Mouse (Mus musculus): ENCODE data around the gene H3f3b.

DNA sequence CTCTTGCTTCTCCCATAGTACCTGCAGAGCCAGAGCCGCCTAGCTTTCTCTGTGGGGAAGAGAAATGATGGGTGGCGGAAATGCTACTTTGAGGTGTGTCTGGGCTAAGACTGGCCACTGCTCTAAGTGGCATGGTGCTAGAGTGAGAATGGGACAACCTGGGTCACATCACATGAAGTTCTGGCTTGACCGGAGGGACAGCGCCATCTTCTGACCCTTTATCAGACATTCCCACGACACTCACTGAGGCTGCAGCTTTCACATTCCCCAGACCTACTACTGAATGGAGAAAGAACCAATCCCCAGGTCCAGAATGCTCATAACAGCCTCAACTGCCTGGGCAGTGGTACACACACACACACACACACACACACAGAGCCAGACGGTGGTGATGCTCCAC is 9.7 kb downstream of the H3f3b start:
- TF ChIP-seq REST (IDR thresholded peaks at IDR 0.05; ENCODE audit: insufficient read depth, insufficient read length) = no peak
- TF ChIP-seq POLR2A (IDR thresholded peaks at IDR 0.05; ENCODE audit: insufficient read length, low read depth) = no peak
- TF ChIP-seq MYOD1 (IDR thresholded peaks at IDR 0.05; ENCODE audit: control insufficient read depth in 1 of 3, insufficient read length in 2 of 3, low read depth in 2 of 3) = no peak
- no peak for TF ChIP-seq E2F4 (IDR thresholded peaks at IDR 0.05; ENCODE audit: insufficient read depth)
- no peak for TF ChIP-seq MAX (IDR thresholded peaks at IDR 0.05; ENCODE audit: low read depth)
- no peak for TF ChIP-seq CEBPB (IDR thresholded peaks at IDR 0.05; ENCODE audit: insufficient read depth, poor library complexity, severe bottlenecking)
- no peak for TF ChIP-seq TCF12 (IDR thresholded peaks at IDR 0.05; ENCODE audit: insufficient read depth, poor library complexity, severe bottlenecking)
- no peak for TF ChIP-seq USF1 (IDR thresholded peaks at IDR 0.05; ENCODE audit: low read depth)
- no peak for TF ChIP-seq MYOG (IDR thresholded peaks at IDR 0.05; ENCODE audit: control insufficient read depth in 1 of 3, insufficient read depth in 1 of 3, insufficient read length in 2 of 3, low read depth in 2 of 3)
- peak; percentile 26 for TF ChIP-seq POLR2AphosphoS2 (IDR thresholded peaks at IDR 0.05; ENCODE audit: insufficient read length, low read depth)
- TF ChIP-seq SRF (IDR thresholded peaks at IDR 0.05; ENCODE audit: control insufficient read depth, insufficient read length, low read depth) = no peak
- TF ChIP-seq TCF3 (IDR thresholded peaks at IDR 0.05; ENCODE audit: insufficient read length, low read depth) = no peak

Data from myocyte (in vitro differentiated cells).